Mouse (Mus musculus) erythroblast, embryonic 14.5 days (primary cell): Measurements from ENCODE around the gene Efhd2.

Source experiments
- GATA1 ChIP-seq: IDR thresholded peaks from 2 replicates; pipeline ENCODE4 v1.6.1; 2012; ENCODE audit warnings: low read length, inconsistent platforms, mixed read lengths
- TAL1 ChIP-seq: IDR thresholded peaks from 3 replicates; pipeline ENCODE4 v1.6.1; 2012; ENCODE audit warnings: low read length, inconsistent platforms, mixed read lengths

DNA sequence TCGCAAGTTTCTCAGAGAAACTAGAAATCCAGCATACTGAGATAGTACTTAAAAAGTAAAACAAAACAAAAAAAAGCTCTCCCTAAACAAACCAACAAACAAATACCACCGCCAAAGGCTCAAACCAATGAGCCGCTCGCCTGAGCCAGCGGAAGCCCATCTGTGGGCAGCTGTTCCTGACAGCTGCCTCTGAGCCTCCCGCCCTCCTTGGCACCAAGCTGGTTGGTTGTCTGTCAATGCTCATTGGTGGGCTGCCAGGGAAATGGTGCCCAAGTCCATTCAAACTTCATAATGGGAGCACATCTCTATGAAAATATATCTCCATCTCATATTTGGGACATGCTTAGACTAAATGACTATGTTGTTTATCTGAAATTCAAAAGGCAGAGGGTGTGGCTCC, 22.5 kb upstream of the Efhd2 start:
- TF ChIP-seq GATA1 (no peak), TAL1 (no peak)
